Mouse (Mus musculus) liver, embryonic 15.5 days (tissue): ENCODE measurements around the gene Hjurp. TPM values are rescaled to one million over a fixed set of nuclear protein-coding genes. Genes with fewer than 3 reads are reported as not detected.

Source experiments
- ATAC-seq: fragments of 200-750 bp; cut with Nextera tagmentation; 2 replicates; pipeline ENCODE4 v1.8.0; 2017; ENCODE audit warnings: moderate number of reproducible peaks, mild to moderate bottlenecking, moderate library complexity; ENCODE audit not compliant: insufficient read depth
- H3K27ac ChIP-seq: fragments of 300-500 bp; sonication (generic); replicated peaks from 2 replicates; pipeline ENCODE4 v1.5.1; 2015; ENCODE audit warnings: mild to moderate bottlenecking, inconsistent platforms
- H3K27me3 ChIP-seq: fragments of 300-500 bp; sonication (generic); 2 replicates; pipeline ENCODE4 v1.6.1; 2015; ENCODE audit warnings: mild to moderate bottlenecking, inconsistent platforms
- H3K36me3 ChIP-seq: fragments of 300-500 bp; sonication (generic); replicated peaks from 2 replicates; pipeline ENCODE4 v1.6.1; 2015; ENCODE audit warnings: moderate library complexity, mild to moderate bottlenecking, inconsistent platforms
- H3K4me1 ChIP-seq: fragments of 300-500 bp; sonication (generic); replicated peaks from 2 replicates; pipeline ENCODE4 v1.6.1; 2015; ENCODE audit warnings: inconsistent platforms
- H3K4me2 ChIP-seq: fragments of 300-500 bp; sonication (generic); 2 replicates; pipeline ENCODE4 v1.6.1; 2015; ENCODE audit warnings: moderate library complexity, mild to moderate bottlenecking, inconsistent platforms
- H3K4me3 ChIP-seq: fragments of 300-500 bp; sonication (generic); replicated peaks from 2 replicates; pipeline ENCODE4 v1.5.1; 2015; ENCODE audit warnings: mild to moderate bottlenecking, inconsistent platforms
- H3K9ac ChIP-seq: fragments of 300-500 bp; sonication (generic); 2 replicates; pipeline ENCODE4 v1.6.1; 2015; ENCODE audit warnings: moderate library complexity, mild to moderate bottlenecking, inconsistent platforms
- H3K9me3 ChIP-seq: fragments of 300-500 bp; sonication (generic); replicated peaks from 2 replicates; pipeline ENCODE4 v1.6.1; 2016; ENCODE audit warnings: inconsistent platforms
- WGBS: fragments of 180-500 bp; shearing (Covaris S2); methylation state at CpG from one replicate; pipeline ENCODE4 v1.1.7; 2015; ENCODE audit warnings: mixed read lengths; ENCODE audit not compliant: insufficient replicate concordance; 5-methylcytosine and 5-hydroxymethylcytosine counted together
- polyA plus RNA-seq: library from polyadenylated mRNA; unstranded; fragments of >200 nt; fragmentation: Nextera tagmentation; extraction: Ambion mirVana; gene quantifications from 2 replicates; pipeline ENCODE4 v1.2.1, GENCODE M21; 2015

The Hjurp gene
- polyA plus RNA-seq, 1 experiment from 2014 or later = 62.7 TPM

- Histone ChIP-seq H3K4me1 (no peaks in the 10 kb centered on the region), H3K27ac (no peak overlapping the region), H3K4me3 (no peak overlapping the region), H3K27me3 (no peaks in the 10 kb centered on the region), H3K4me2 (no peak overlapping the region), H3K36me3 (no peaks in the 10 kb centered on the region), H3K9me3 (peaks cover 33% of the 10 kb centered on the region), H3K9ac (no peak overlapping the region)
- 59% methylated on average over 9 of the region's 9 CpGs for WGBS
- ATAC-seq = no peak
Observed at GRCm38 (mm10) chr1:88218051-88218450, 59.4 kb downstream of the Hjurp start.

DNA sequence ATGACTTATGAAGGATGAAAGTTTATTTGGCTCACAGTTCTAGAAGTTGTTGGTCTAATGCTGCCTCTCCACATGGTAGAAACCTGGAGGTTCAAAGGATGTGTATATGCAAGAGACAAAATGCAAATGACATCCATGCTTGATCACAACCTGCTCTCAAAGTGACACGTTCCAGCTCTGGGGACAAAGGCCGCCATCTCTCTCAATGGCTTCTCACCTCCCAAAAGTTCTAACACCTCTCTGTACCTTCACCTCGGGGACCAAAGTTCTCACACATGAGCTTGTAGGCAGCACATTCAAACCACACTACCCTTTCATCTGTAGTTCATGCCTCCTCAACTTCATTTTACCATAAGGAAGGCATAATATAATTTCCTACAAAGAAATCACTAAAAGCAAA, 59.9 kb downstream of the Hjurp start:
- H3K4me1 ChIP-seq = no peaks in the 10 kb centered on the region
- H3K9ac ChIP-seq = no peak overlapping the region
- no peaks in the 10 kb centered on the region for H3K36me3 ChIP-seq
- no peak overlapping the region for H3K4me3 ChIP-seq
- ATAC-seq = no peak
- no peak overlapping the region for H3K4me2 ChIP-seq
- 25% methylated on average over 3 of the region's 3 CpGs for WGBS
- no peak overlapping the region for H3K27ac ChIP-seq
- no peaks in the 10 kb centered on the region for H3K27me3 ChIP-seq
- H3K9me3 ChIP-seq = peaks cover 33% of the 10 kb centered on the region

- 46% methylated on average over 2 of the region's 2 CpGs for WGBS
- no peak for ATAC-seq
- Histone ChIP-seq H3K36me3 (no peaks in the 10 kb centered on the region), H3K27ac (no peak overlapping the region), H3K4me2 (no peak overlapping the region), H3K9ac (no peak overlapping the region), H3K9me3 (peaks cover 35% of the 10 kb centered on the region), H3K4me3 (no peak overlapping the region), H3K4me1 (no peaks in the 10 kb centered on the region), H3K27me3 (no peaks in the 10 kb centered on the region)
Observed at GRCm38 (mm10) chr1:88217144-88217543, 60.3 kb downstream of the Hjurp start.

GRCm38 (mm10) chr1:88216551-88216950, 60.9 kb downstream of the Hjurp start:
- 41% methylated on average over 2 of the region's 2 CpGs for WGBS
- Histone ChIP-seq H3K4me1 (no peaks in the 10 kb centered on the region), H3K9ac (no peak overlapping the region), H3K4me2 (no peak overlapping the region), H3K9me3 (peaks cover 40% of the 10 kb centered on the region), H3K36me3 (no peaks in the 10 kb centered on the region), H3K4me3 (no peak overlapping the region), H3K27ac (no peak overlapping the region), H3K27me3 (no peaks in the 10 kb centered on the region)
- no peak for ATAC-seq

DNA sequence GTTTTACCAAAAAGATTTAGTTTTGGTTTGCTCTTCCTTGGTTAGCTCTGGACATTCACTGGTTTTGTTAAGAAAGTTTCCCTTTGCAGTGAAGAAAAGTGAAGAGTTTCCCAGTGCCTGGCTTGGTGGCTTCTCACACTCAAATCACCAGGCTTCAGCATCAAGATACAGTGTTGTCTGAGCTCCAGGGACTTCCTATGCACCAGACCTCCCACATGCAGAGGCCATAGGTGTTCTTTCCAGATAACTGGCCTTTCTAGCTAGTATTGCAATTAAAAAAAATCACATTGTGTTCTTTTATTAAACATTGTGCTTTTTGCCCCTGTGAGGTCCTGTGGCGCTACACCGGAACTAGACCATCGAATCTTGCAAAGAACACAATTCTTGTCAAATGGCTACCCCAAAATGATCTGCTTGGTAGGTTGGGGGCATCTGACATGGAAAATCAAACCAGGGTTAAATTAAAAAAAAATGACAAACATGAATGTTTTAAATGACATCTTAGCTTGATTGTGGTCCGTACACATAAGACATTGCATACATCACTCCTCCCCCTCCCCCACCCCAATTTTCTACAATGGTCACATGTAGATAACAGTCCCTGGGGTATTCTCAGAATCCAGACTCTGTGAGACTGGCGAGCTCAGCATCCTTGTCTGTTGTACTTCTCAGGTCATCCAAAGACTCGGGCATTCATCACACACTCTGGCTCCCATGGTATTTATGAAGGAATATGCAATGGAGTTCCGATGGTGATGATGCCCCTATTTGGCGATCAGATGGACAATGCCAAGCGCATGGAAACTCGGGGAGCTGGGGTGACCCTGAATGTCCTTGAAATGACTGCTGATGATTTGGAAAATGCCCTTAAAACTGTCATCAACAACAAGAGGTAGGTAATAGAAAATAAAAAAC, 61.7 kb downstream of the Hjurp start:
- Histone ChIP-seq H3K36me3 (no peaks in the 10 kb centered on the region), H3K27ac (no peak overlapping the region), H3K9ac (no peak overlapping the region), H3K27me3 (no peaks in the 10 kb centered on the region), H3K9me3 (peaks cover 40% of the 10 kb centered on the region), H3K4me3 (no peak overlapping the region), H3K4me2 (no peak overlapping the region), H3K4me1 (no peaks in the 10 kb centered on the region)
- ATAC-seq = no peak
- 54% methylated on average over 10 of the region's 10 CpGs for WGBS

DNA sequence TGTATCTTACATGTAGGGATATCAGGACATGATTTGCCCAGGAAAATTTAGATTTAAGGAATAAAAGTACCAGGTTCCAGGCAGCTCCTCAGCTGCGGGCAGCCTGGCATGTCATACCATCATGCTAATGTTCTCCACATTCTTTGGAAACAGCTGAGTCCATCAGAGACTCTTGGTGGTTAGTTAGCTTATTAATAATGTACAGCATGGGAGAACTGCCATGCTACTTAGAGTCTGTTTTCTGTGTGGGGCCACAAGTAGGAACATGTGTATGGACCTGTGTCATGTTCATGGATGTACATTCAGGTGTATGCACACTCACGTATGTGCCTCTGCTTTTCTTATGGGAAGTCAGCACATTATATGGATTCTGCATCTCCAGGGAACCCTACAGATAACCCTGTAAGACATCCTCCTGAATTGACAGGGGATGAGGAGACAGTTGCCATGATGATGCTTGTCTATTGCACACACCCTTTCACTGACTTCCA, 62.9 kb downstream of the Hjurp start:
- no peak overlapping the region for H3K9ac ChIP-seq
- WGBS = 53% methylated on average over 2 of the region's 2 CpGs

DNA sequence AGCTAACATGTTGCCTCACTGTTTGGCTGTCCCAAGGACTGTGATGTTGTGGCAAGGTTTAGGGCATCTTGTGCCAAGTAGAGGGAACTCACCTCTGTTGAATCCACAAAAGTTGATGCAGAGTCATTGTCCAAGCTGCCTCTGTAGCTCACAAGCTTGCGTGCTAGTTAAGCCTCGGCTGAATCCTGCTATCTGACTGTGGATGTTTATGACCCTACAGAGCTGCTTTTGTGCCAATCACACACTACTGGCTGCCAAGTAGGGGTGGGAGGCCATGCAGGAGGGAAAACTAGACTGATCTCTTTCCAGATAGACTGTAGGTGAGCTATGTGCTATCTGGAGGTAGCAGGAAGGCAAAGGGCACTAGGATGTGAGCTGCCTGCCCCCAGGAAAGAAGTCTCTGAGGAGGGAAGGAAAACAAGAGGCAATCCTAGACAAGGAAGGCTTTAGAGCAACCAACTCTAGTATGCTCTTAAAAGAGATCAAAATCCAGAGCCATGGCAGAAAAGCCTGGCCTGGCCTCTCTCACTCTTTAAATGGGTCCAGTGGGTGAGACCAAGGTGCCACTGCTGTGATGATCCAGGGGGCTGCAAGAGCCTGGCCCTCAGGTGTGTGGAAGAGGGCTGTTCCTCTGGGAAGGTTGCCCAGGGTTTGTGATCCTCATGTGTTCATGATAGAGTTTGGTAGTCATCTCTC, 63.5 kb downstream of the Hjurp start:
- H3K27ac ChIP-seq = no peak overlapping the region
- no peak overlapping the region for H3K9ac ChIP-seq
- WGBS = 59% methylated on average over 2 of the region's 2 CpGs

More for the DNA sequence above, 62.9 kb downstream of the Hjurp start:
- ATAC-seq = no peak
- H3K4me3 ChIP-seq = no peak overlapping the region
- no peaks in the 10 kb centered on the region for H3K36me3 ChIP-seq
- no peak overlapping the region for H3K27ac ChIP-seq
- no peak overlapping the region for H3K4me2 ChIP-seq
- H3K9me3 ChIP-seq = peaks cover 40% of the 10 kb centered on the region
- no peaks in the 10 kb centered on the region for H3K27me3 ChIP-seq
- no peaks in the 10 kb centered on the region for H3K4me1 ChIP-seq

GRCm38 (mm10) chr1:88213061-88213460, 64.4 kb downstream of the Hjurp start:
- Histone ChIP-seq H3K27me3 (no peaks in the 10 kb centered on the region), H3K4me2 (no peak overlapping the region), H3K9me3 (peaks cover 40% of the 10 kb centered on the region), H3K4me1 (peaks cover 8% of the 10 kb centered on the region), H3K9ac (no peak overlapping the region), H3K36me3 (no peaks in the 10 kb centered on the region), H3K4me3 (no peak overlapping the region), H3K27ac (no peak overlapping the region)
- WGBS = 46% methylated on average over 1 of the region's 1 CpGs
- ATAC-seq = no peak

More for the DNA sequence above, 63.5 kb downstream of the Hjurp start:
- no peak overlapping the region for H3K4me3 ChIP-seq
- no peaks in the 10 kb centered on the region for H3K27me3 ChIP-seq
- ATAC-seq = no peak
- no peaks in the 10 kb centered on the region for H3K36me3 ChIP-seq
- H3K4me2 ChIP-seq = no peak overlapping the region
- no peaks in the 10 kb centered on the region for H3K4me1 ChIP-seq
- H3K9me3 ChIP-seq = peaks cover 40% of the 10 kb centered on the region

Other genes starting within 250 kb of the Hjurp start
- not detected in 2 replicates for gene Ugt1a10, start 222.2 kb downstream of the Hjurp start, polyA plus RNA-seq
- 0.36 and 0.59 TPM in 2 replicates for gene Ugt1a9, start 206.8 kb downstream of the Hjurp start, polyA plus RNA-seq
- gene Ugt1a8, start 189.8 kb downstream of the Hjurp start, polyA plus RNA-seq = not detected in 2 replicates
- gene Ugt1a7c, start 182.6 kb downstream of the Hjurp start, polyA plus RNA-seq = 2.8 and 3.1 TPM in 2 replicates
- 10.9 and 13.6 TPM in 2 replicates for gene Ugt1a6b, start 174.4 kb downstream of the Hjurp start, polyA plus RNA-seq
- 15.4 and 19.2 TPM in 2 replicates for gene Ugt1a6a, start 142.8 kb downstream of the Hjurp start, polyA plus RNA-seq
- gene Ugt1a5, start 111.6 kb downstream of the Hjurp start, polyA plus RNA-seq = not detected in 2 replicates
- 0.10 and 0.17 TPM in 2 replicates for gene Ugt1a2, start 77.0 kb downstream of the Hjurp start, polyA plus RNA-seq
- gene Dnajb3, start 71.9 kb downstream of the Hjurp start, polyA plus RNA-seq = 9.8 and 10.4 TPM in 2 replicates
- 0.20 TPM in 1 of 2 replicates, not detected in the other for gene Ugt1a1, start 65.7 kb downstream of the Hjurp start, polyA plus RNA-seq
- 0.28 and 0.73 TPM in 2 replicates for gene Mroh2a, start 50.6 kb downstream of the Hjurp start, polyA plus RNA-seq
- not detected in 2 replicates for gene Trpm8, start within 50 bp of the Hjurp start, polyA plus RNA-seq
- 386 and 409 TPM in 2 replicates for gene Spp2, start 129.3 kb upstream of the Hjurp start, polyA plus RNA-seq
- 0.06 and 0.09 TPM in 2 replicates for gene Glrp1, start 232.4 kb upstream of the Hjurp start, polyA plus RNA-seq